Mouse (Mus musculus): Measurements from ENCODE around the gene Lce1f. TPM values are rescaled to one million over a fixed set of nuclear protein-coding genes. Genes with fewer than 3 reads are reported as not detected.

Gene Lce1f
- polyA plus RNA-seq (2012; rRNA removed), result not detected in 2 replicates

DNA sequence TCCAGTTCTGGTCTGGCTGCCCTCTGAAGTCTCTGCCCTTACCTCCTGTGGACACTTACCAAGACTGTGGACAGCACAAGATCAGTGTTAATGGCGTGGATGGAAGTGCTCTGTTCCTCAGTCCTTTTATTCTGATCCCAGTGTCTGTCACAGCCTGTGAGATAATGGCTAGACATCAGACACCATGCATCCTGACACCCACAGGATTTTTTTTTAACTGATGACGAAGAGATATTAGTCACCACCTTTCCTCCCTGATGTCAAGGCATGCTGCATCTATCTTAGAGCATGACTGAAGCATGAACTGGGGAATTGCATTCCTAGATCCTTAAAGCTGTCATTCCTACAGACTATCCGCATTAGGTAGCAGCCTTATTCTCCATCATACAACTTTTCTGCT lies at the start of gene Lce1f:
Gene Lce1f, minus strand, starts transcription at position 101 of the 400 bp plus-strand sequence.

GRCm38 (mm10) chr3:92764965-92765364 lies 44.8 kb upstream of the Lce1f start, which contains the start of gene Lce1h:
TSS of gene Lce1h (minus strand) at chr3:92765065.

GRCm38 (mm10) chr3:92752238-92752637 lies 32.1 kb upstream of the Lce1f start, which contains the start of gene Lce1g:
TSS of gene Lce1g (minus strand) at chr3:92752338.

DNA sequence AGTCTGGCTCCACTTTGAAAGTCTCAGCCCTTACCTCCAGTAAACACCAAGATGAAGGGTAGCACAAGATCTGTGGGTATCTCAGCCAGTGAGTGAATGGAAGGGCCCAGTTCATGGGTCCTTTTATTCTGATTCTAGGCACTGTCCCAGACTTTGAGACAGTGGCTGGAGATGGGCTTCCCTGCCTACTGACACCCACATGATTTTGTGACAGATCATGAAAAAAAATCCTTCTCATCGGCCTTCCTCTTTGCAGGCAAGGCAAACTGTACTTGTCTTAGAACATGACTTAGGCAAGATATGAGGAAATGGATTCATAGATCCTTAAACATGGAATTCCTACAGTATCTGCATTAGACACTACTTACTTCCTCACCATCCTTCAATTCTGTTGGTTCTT lies 18.8 kb upstream of the Lce1f start, which contains the start of gene Gm38119:
Gene Gm38119, minus strand, starts transcription at position 101 of the 400 bp plus-strand sequence.

DNA sequence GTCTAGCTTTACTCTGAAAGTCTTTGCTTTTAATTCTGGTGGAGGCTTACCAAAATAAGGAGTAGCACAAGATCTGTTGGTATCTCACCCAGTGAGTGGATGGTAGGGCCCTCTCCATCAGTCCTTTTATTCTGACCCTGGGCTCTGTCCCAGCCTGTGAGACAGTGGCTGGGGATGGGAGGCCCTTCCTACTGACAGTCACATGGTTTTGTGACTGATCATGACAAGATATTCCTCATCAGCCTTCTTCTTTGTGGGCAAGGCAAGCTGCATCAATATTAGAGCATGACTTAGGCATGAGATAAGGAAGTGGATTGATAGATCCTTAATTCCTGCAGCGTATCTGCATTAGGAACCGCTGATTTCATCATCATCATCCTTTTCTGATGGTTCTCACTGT lies 11.2 kb downstream of the Lce1f start, which contains the start of gene Lce1e:
Gene Lce1e, minus strand, starts transcription at position 101 of the 400 bp plus-strand sequence.

GRCm38 (mm10) chr3:92687110-92687509 lies 33.0 kb downstream of the Lce1f start, which contains the start of gene Lce1d:
TSS of gene Lce1d (minus strand) at chr3:92687210.

GRCm38 (mm10) chr3:92678947-92679346 lies 41.2 kb downstream of the Lce1f start, which contains the start of gene Lce1c:
TSS of gene Lce1c (plus strand) at chr3:92679247.

GRCm38 (mm10) chr3:92670215-92670614 lies 49.9 kb downstream of the Lce1f start, which contains the start of gene Lce1a2:
TSS of gene Lce1a2 (minus strand) at chr3:92670315.

Other genes with a start within 250 kb of the Lce1f start
- gene Sprr1a, start 234.5 kb downstream of the Lce1f start, polyA plus RNA-seq (2012; rRNA removed), result 0.07 and 0.25 TPM in 2 replicates
- gene Sprr4, start 219.9 kb downstream of the Lce1f start, polyA plus RNA-seq (2012; rRNA removed), result not detected in 2 replicates
- gene 2310046K23Rik, start 185.8 kb downstream of the Lce1f start, polyA plus RNA-seq (2012; rRNA removed), result not detected in 2 replicates
- not detected in 2 replicates for gene Ivl, start 146.6 kb downstream of the Lce1f start, polyA plus RNA-seq (2012; rRNA removed)
- gene Smcp, start 131.4 kb downstream of the Lce1f start, polyA plus RNA-seq (2012; rRNA removed), result not detected in 2 replicates
- not detected in 2 replicates for gene 2210017I01Rik, start 112.9 kb downstream of the Lce1f start, polyA plus RNA-seq (2012; rRNA removed)
- gene Lce6a, start 98.7 kb downstream of the Lce1f start, polyA plus RNA-seq (2012; rRNA removed), result not detected in 2 replicates
- gene Lce1a1, start 72.0 kb downstream of the Lce1f start, polyA plus RNA-seq (2012; rRNA removed), result not detected in 2 replicates
- not detected in 2 replicates for gene Lce1b, start 63.4 kb downstream of the Lce1f start, polyA plus RNA-seq (2012; rRNA removed)
- gene Lce1a2, start 50.0 kb downstream of the Lce1f start, polyA plus RNA-seq (2012; rRNA removed), result not detected in 2 replicates
- gene Lce1c, start 41.1 kb downstream of the Lce1f start, polyA plus RNA-seq (2012; rRNA removed), result not detected in 2 replicates
- not detected in 2 replicates for gene Lce1d, start 33.1 kb downstream of the Lce1f start, polyA plus RNA-seq (2012; rRNA removed)
- gene Lce1e, start 11.3 kb downstream of the Lce1f start, polyA plus RNA-seq (2012; rRNA removed), result not detected in 2 replicates
- gene Gm38119, start 18.7 kb upstream of the Lce1f start, polyA plus RNA-seq (2012; rRNA removed), result not detected in 2 replicates
- gene Lce1g, start 32.0 kb upstream of the Lce1f start, polyA plus RNA-seq (2012; rRNA removed), result not detected in 2 replicates
- gene Lce1h, start 44.7 kb upstream of the Lce1f start, polyA plus RNA-seq (2012; rRNA removed), result not detected in 2 replicates
- gene Lce1i, start 58.5 kb upstream of the Lce1f start, polyA plus RNA-seq (2012; rRNA removed), result not detected in 2 replicates
- not detected in 2 replicates for gene Lce1j, start 70.2 kb upstream of the Lce1f start, polyA plus RNA-seq (2012; rRNA removed)
- gene Lce1k, start 87.5 kb upstream of the Lce1f start, polyA plus RNA-seq (2012; rRNA removed), result not detected in 2 replicates
- gene Kprp, start 106.9 kb upstream of the Lce1f start, polyA plus RNA-seq (2012; rRNA removed), result not detected in 2 replicates
- not detected in 2 replicates for gene Lce1l, start 130.9 kb upstream of the Lce1f start, polyA plus RNA-seq (2012; rRNA removed)
- gene 2310050C09Rik, start 149.9 kb upstream of the Lce1f start, polyA plus RNA-seq (2012; rRNA removed), result not detected in 2 replicates
- gene Lce3a, start 205.9 kb upstream of the Lce1f start, polyA plus RNA-seq (2012; rRNA removed), result not detected in 2 replicates
- gene Lce3b, start 212.6 kb upstream of the Lce1f start, polyA plus RNA-seq (2012; rRNA removed), result not detected in 2 replicates
- not detected in 2 replicates for gene Lce3c, start 224.1 kb upstream of the Lce1f start, polyA plus RNA-seq (2012; rRNA removed)
- not detected in 2 replicates for gene Lce3d, start 237.0 kb upstream of the Lce1f start, polyA plus RNA-seq (2012; rRNA removed)
- gene Lce3e, start 246.7 kb upstream of the Lce1f start, polyA plus RNA-seq (2012; rRNA removed), result not detected in 2 replicates